9 mouse cellular contexts compared by ENCODE assay signal in genomic region chr17:66125211-66125610, GRCm38 (mm10). TPM values are rescaled to one million over a fixed set of nuclear protein-coding genes. Genes with fewer than 3 reads are reported as not detected.
DNase-seq lines count a peak whose midpoint lies in the region; ATAC-seq lines count a peak whose summit lies in the region.
"Had no signal": no experiment of that assay in that cellular context is flagged by ENCODE, and none has a peak within 500 bp of the region (broad histone marks: within the 10 kb centered on the region; RNA-seq: fewer than 3 reads in every experiment).

No protein-coding gene starts in this region.

- 68% methylated on average over 5 of the region's 5 CpGs for WGBS in lung, embryonic 15.5 days
- WGBS in embryonic facial prominence, embryonic 11.5 days: 69% methylated on average over 5 of the region's 5 CpGs

- H3K9me3 ChIP-seq in erythroblast, embryonic 14.5 days (ENCODE audit: control insufficient read depth, low read length): no peaks in the 10 kb centered on the region
- H3K9me3 ChIP-seq in lung, embryonic 15.5 days: no peaks in the 10 kb centered on the region
- H3K9me3 ChIP-seq in embryonic facial prominence, embryonic 11.5 days (replicated peaks; ENCODE audit: control insufficient read depth, low read length): no peaks in the 10 kb centered on the region

- H3K4me1 ChIP-seq in erythroblast, embryonic 14.5 days (ENCODE audit: control insufficient read depth): peaks cover 40% of the 10 kb centered on the region
- H3K4me1 ChIP-seq in lung, embryonic 15.5 days: peaks cover 15% of the 10 kb centered on the region
- H3K4me1 ChIP-seq in embryonic facial prominence, embryonic 11.5 days (ENCODE audit: control insufficient read depth, insufficient read depth, low read length): no peaks in the 10 kb centered on the region

- no peak overlapping the region for H3K9ac ChIP-seq in lung, embryonic 15.5 days
- H3K9ac ChIP-seq in embryonic facial prominence, embryonic 11.5 days (replicated peaks; ENCODE audit: low read length): 0 out of 2 replicates have a peak overlapping the region, but pooled peaks have one; percentile 13

- H3K36me3 ChIP-seq in erythroblast, embryonic 14.5 days (ENCODE audit: control insufficient read depth): peaks cover 43% of the 10 kb centered on the region
- peaks cover 31% of the 10 kb centered on the region for H3K36me3 ChIP-seq in lung, embryonic 15.5 days
- peaks cover 3% of the 10 kb centered on the region for H3K36me3 ChIP-seq in embryonic facial prominence, embryonic 11.5 days (replicated peaks; ENCODE audit: control insufficient read depth, insufficient read depth, low read depth, low read length)

- no peak for ATAC-seq in erythroblast, adult 5-6 weeks (replicated peaks; ENCODE audit: low FRiP score, poor library complexity, severe bottlenecking)
- no peak for ATAC-seq in lung, embryonic 15.5 days (ENCODE audit: borderline replicate concordance, extremely low read depth, low FRiP score, low TSS enrichment)
- ATAC-seq in embryonic facial prominence, embryonic 11.5 days (replicated peaks; ENCODE audit: insufficient number of reproducible peaks, low FRiP score, low TSS enrichment, low read depth): no peak
- ATAC-seq in megakaryocyte progenitor cell, adult 5-6 weeks (replicated peaks; ENCODE audit: poor library complexity): no peak

- DNase-seq in lung, postnatal 36 days: no peak
- DNase-seq in embryonic facial prominence, embryonic 11.5 days (ENCODE audit: low spot score): peak; percentile 26
- DNase-seq in naive thymus-derived CD4-positive, alpha-beta T cell, adult 2 months (ENCODE audit: low read depth): peak; percentile 30
- no peak for DNase-seq in gastrocnemius, adult 8-10 months (ENCODE audit: low spot score in 2 of 2)
- DNase-seq: right cerebral cortex, postnatal 4 days had no signal

- H3K27me3 ChIP-seq in erythroblast, embryonic 14.5 days (ENCODE audit: control insufficient read depth): no peaks in the 10 kb centered on the region
- no peaks in the 10 kb centered on the region for H3K27me3 ChIP-seq in lung, embryonic 15.5 days
- H3K27me3 ChIP-seq in embryonic facial prominence, embryonic 11.5 days (ENCODE audit: control insufficient read depth, insufficient read depth, low read length): no peaks in the 10 kb centered on the region

- no peak overlapping the region for H3K27ac ChIP-seq in lung, embryonic 15.5 days
- H3K27ac ChIP-seq in embryonic facial prominence, embryonic 11.5 days (replicated peaks; ENCODE audit: low read depth, low read length): no peak overlapping the region

- H3K4me2 ChIP-seq in lung, embryonic 15.5 days: peak overlapping the region; percentile 70
- no peak overlapping the region for H3K4me2 ChIP-seq in embryonic facial prominence, embryonic 11.5 days (ENCODE audit: low read depth, low read length)

- H3K4me3 ChIP-seq in erythroblast, embryonic 14.5 days (replicated peaks): peak overlapping the region; percentile 27
- H3K4me3 ChIP-seq in lung, embryonic 15.5 days: 0 out of 2 replicates have a peak overlapping the region, but pooled peaks have one; percentile 85
- no peak overlapping the region for H3K4me3 ChIP-seq in embryonic facial prominence, embryonic 11.5 days (ENCODE audit: low read depth, low read length)

RNA-seq across cellular contexts. Expression of gene Ddx11, which starts 1.9 kb away (rescaled TPM):
- 0.25 and 0.51 TPM in 2 replicates for polyA plus RNA-seq in erythroblast, embryonic 14.5 days (2012)
- total RNA-seq in erythroblast, adult 5-6 weeks (2015; ENCODE audit: low replicate concordance): 1.2 and 3.1 TPM in 2 replicates
- 3.5 and 6.0 TPM in 2 replicates for total RNA-seq in erythroblast, adult 5-6 weeks (2017; ENCODE audit: low replicate concordance)
- polyA plus RNA-seq in lung, embryonic 15.5 days (2015; fragmentation: Nextera tagmentation; extraction: Ambion mirVana): 22.6 and 28.7 TPM in 2 replicates
- polyA plus RNA-seq in embryonic facial prominence, embryonic 11.5 days (2014; fragmentation: Nextera tagmentation; extraction: Ambion mirVana): 17.6 and 19.4 TPM in 2 replicates
- under 1 TPM; 0.11 to 0.81 (median 0.39) TPM for total RNA-seq in gastrocnemius, adult 8-10 months (2022)
- 13.4 and 17.3 TPM in 2 replicates for total RNA-seq in megakaryocyte progenitor cell, adult 5-6 weeks (2015)
- total RNA-seq in megakaryocyte progenitor cell, adult 5-6 weeks (2017): 18.4 and 23.3 TPM in 2 replicates

RNA-seq across cellular contexts. Expression of gene Washc1, which starts 13.9 kb away (rescaled TPM):
- polyA plus RNA-seq in erythroblast, embryonic 14.5 days (2012): 2.2 and 2.3 TPM in 2 replicates
- 5.4 and 9.6 TPM in 2 replicates for total RNA-seq in erythroblast, adult 5-6 weeks (2015; ENCODE audit: low replicate concordance)
- total RNA-seq in erythroblast, adult 5-6 weeks (2017; ENCODE audit: low replicate concordance): 5.9 and 8.9 TPM in 2 replicates
- polyA plus RNA-seq in lung, embryonic 15.5 days (2015; fragmentation: Nextera tagmentation; extraction: Ambion mirVana): 36.8 and 37.4 TPM in 2 replicates
- polyA plus RNA-seq in embryonic facial prominence, embryonic 11.5 days (2014; fragmentation: Nextera tagmentation; extraction: Ambion mirVana): 36.3 and 36.8 TPM in 2 replicates
- total RNA-seq in gastrocnemius, adult 8-10 months (2022): 10 to 100 TPM; 14.5 to 20.8 (median 17.9) TPM
- 14.7 and 15.1 TPM in 2 replicates for total RNA-seq in megakaryocyte progenitor cell, adult 5-6 weeks (2015)
- 22.5 and 29.8 TPM in 2 replicates for total RNA-seq in megakaryocyte progenitor cell, adult 5-6 weeks (2017)

RNA-seq across cellular contexts. Expression of gene Ndufv2, which starts 23.9 kb away (rescaled TPM):
- polyA plus RNA-seq in erythroblast, embryonic 14.5 days (2012): 8.3 and 11.1 TPM in 2 replicates
- 58.2 and 67.7 TPM in 2 replicates for total RNA-seq in erythroblast, adult 5-6 weeks (2015; ENCODE audit: low replicate concordance)
- 60.4 TPM in 2 replicates for total RNA-seq in erythroblast, adult 5-6 weeks (2017; ENCODE audit: low replicate concordance)
- 306 and 313 TPM in 2 replicates for polyA plus RNA-seq in lung, embryonic 15.5 days (2015; fragmentation: Nextera tagmentation; extraction: Ambion mirVana)
- polyA plus RNA-seq in embryonic facial prominence, embryonic 11.5 days (2014; fragmentation: Nextera tagmentation; extraction: Ambion mirVana): 334 and 342 TPM in 2 replicates
- total RNA-seq in gastrocnemius, adult 8-10 months (2022): 100 to 1,000 TPM; 578 to 651 (median 630) TPM
- 238 and 242 TPM in 2 replicates for total RNA-seq in megakaryocyte progenitor cell, adult 5-6 weeks (2015)
- total RNA-seq in megakaryocyte progenitor cell, adult 5-6 weeks (2017): 243 and 254 TPM in 2 replicates

RNA-seq across cellular contexts. Expression of gene Ankrd12, which starts 48.3 kb away (rescaled TPM):
- 0.37 and 0.46 TPM in 2 replicates for polyA plus RNA-seq in erythroblast, embryonic 14.5 days (2012)
- 27.8 and 45.0 TPM in 2 replicates for total RNA-seq in erythroblast, adult 5-6 weeks (2015; ENCODE audit: low replicate concordance)
- 27.3 and 32.6 TPM in 2 replicates for total RNA-seq in erythroblast, adult 5-6 weeks (2017; ENCODE audit: low replicate concordance)
- polyA plus RNA-seq in lung, embryonic 15.5 days (2015; fragmentation: Nextera tagmentation; extraction: Ambion mirVana): 15.5 and 18.5 TPM in 2 replicates
- polyA plus RNA-seq in embryonic facial prominence, embryonic 11.5 days (2014; fragmentation: Nextera tagmentation; extraction: Ambion mirVana): 27.2 and 29.4 TPM in 2 replicates
- total RNA-seq in gastrocnemius, adult 8-10 months (2022): 10 to 100 TPM; 13.3 to 20.2 (median 17.1) TPM
- total RNA-seq in megakaryocyte progenitor cell, adult 5-6 weeks (2015): 52.8 and 60.3 TPM in 2 replicates
- 48.1 and 73.1 TPM in 2 replicates for total RNA-seq in megakaryocyte progenitor cell, adult 5-6 weeks (2017)

Comparison
In these comparisons a context has a peak if more than half of its experiments do, and no peak if none do; other contexts are left out.
1. DNase-seq: peak in embryonic facial prominence, embryonic 11.5 days (single experiment) and naive thymus-derived CD4-positive, alpha-beta T cell, adult 2 months (single experiment); none in lung, postnatal 36 days (single experiment) and gastrocnemius, adult 8-10 months (0 of 2).